Comparison of ENCODE assay signal across 26 mouse cellular contexts in the genomic region with DNA sequence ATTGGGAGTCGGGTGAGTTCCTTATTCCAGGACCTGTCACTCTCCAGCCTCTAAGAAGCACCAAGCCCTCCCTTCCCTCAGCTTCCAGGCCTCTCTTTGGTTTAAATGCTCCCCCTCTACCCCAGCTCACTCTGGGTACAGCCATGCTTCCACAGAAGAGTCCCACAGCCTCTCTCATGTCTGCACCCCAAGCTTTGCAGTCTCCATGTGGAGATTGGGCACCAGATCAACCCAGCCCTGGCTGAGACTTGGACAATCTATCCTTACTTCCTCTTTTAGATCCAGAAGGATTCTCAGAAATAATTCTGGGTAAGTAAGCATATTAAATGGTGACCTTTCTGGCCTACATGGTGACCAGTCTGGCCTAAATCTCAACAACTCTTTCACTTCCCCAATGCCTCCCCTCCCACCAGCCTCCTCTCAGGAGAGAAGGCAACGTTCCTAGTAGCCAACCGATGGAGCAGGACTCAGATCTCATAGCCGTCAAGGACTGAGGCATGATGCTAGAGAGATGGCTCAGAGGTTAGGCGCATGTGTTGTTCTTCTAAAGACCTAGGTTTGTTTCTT. TPM values are rescaled to one million over a fixed set of nuclear protein-coding genes. Genes with fewer than 3 reads are reported as not detected.
DNase-seq lines count a peak whose midpoint lies in the region; ATAC-seq and TF ChIP-seq lines count a peak whose summit lies in the region.
"Had no signal": no experiment of that assay in that cellular context is flagged by ENCODE, and none has a peak within 500 bp of the region (broad histone marks: within the 10 kb centered on the region; RNA-seq: fewer than 3 reads in every experiment).

No protein-coding gene starts in this region.

- peak overlapping the region; percentile 23 for H3K4me2 ChIP-seq in CH12.LX (ENCODE audit: insufficient read depth, low read depth, poor library complexity, severe bottlenecking)
- peak overlapping the region; percentile 11; the same call in 1 of the 2 replicates for H3K4me2 ChIP-seq in liver, postnatal 0 days (ENCODE audit: low read depth, low read length)
- H3K4me2 ChIP-seq: embryonic facial prominence, embryonic 13.5 days; forebrain, embryonic 15.5 days; heart, embryonic 15.5 days had no signal

- no peak for ATAC-seq in liver, postnatal 0 days
- ATAC-seq: forebrain, embryonic 15.5 days had no signal

- H3K4me3 ChIP-seq in CH12.LX (replicated peaks in 1 of 3; ENCODE audit: low read depth in 2 of 3, low read length in 2 of 3, poor library complexity in 1 of 3), result peak overlapping the region in 1 of 3 experiments; percentile 9
- no peak overlapping the region for H3K4me3 ChIP-seq in liver, postnatal 0 days (ENCODE audit: low read depth, low read length)
- H3K4me3 ChIP-seq: embryonic facial prominence, embryonic 13.5 days; forebrain, embryonic 15.5 days; heart, embryonic 15.5 days; layer of hippocampus, adult 2 months had no signal

- 66% methylated on average over 5 of the region's 5 CpGs for WGBS in liver, postnatal 0 days (ENCODE audit: insufficient replicate concordance)

- TF ChIP-seq CTCF in CH12.LX (conservative IDR thresholded peaks at IDR 0.05 in 1 of 2, IDR thresholded peaks at IDR 0.05 in 1 of 2; ENCODE audit: low read depth in 2 of 2, low read length in 2 of 2), result no peak
- no peak for TF ChIP-seq CTCF in liver, postnatal 0 days (IDR thresholded peaks at IDR 0.05; ENCODE audit: low read depth)

- TF ChIP-seq RAD21 in CH12.LX (IDR thresholded peaks at IDR 0.05; ENCODE audit: low read depth, low read length), result no peak

- peak overlapping the region; percentile 22 for H3K27ac ChIP-seq in CH12.LX (ENCODE audit: insufficient read depth, low read depth)
- H3K27ac ChIP-seq in liver, postnatal 0 days (ENCODE audit: low read depth), result no peak overlapping the region
- H3K27ac ChIP-seq: embryonic facial prominence, embryonic 13.5 days; forebrain, embryonic 15.5 days; heart, embryonic 15.5 days; layer of hippocampus, adult 2 months; stomach, postnatal 0 days had no signal

- peaks cover 66% of the 10 kb centered on the region for H3K79me2 ChIP-seq in CH12.LX (replicated peaks; ENCODE audit: control insufficient read depth, extremely low read depth, insufficient read depth, poor library complexity, severe bottlenecking)

- peak overlapping the region; percentile 40; the same call in 1 of the 2 replicates for H3K9ac ChIP-seq in CH12.LX (ENCODE audit: insufficient read depth, low read depth)
- H3K9ac ChIP-seq in liver, postnatal 0 days (replicated peaks), result no peak overlapping the region
- H3K9ac ChIP-seq: embryonic facial prominence, embryonic 13.5 days; forebrain, embryonic 15.5 days; heart, embryonic 15.5 days had no signal

- H3K9me3 ChIP-seq in CH12.LX (replicated peaks; ENCODE audit: low read length), result no peaks in the 10 kb centered on the region
- H3K9me3 ChIP-seq in liver, postnatal 0 days (ENCODE audit: low read length), result no peaks in the 10 kb centered on the region
- H3K9me3 ChIP-seq: embryonic facial prominence, embryonic 13.5 days; forebrain, embryonic 15.5 days; heart, embryonic 15.5 days had no signal

- peaks cover 0 to 19% of the 10 kb centered on the region in 2 experiments for H3K36me3 ChIP-seq in CH12.LX (replicated peaks in 1 of 2; ENCODE audit: control insufficient read depth in 1 of 2, insufficient read depth in 1 of 2, low read length in 1 of 2)
- H3K36me3 ChIP-seq in liver, postnatal 0 days (replicated peaks; ENCODE audit: insufficient read depth, low read length), result 0 out of 2 replicates have a peak, but pooled peaks cover under 1% of the 10 kb centered on the region
- H3K36me3 ChIP-seq: embryonic facial prominence, embryonic 13.5 days; forebrain, embryonic 15.5 days; heart, embryonic 15.5 days had no signal

- H3K4me1 ChIP-seq in CH12.LX (ENCODE audit: control insufficient read depth in 1 of 2, insufficient read depth in 2 of 2), result peaks cover 50 to 73% of the 10 kb centered on the region in 2 experiments
- peaks cover 51% of the 10 kb centered on the region for H3K4me1 ChIP-seq in liver, postnatal 0 days (ENCODE audit: insufficient read depth)
- H3K4me1 ChIP-seq: forebrain, embryonic 15.5 days had no signal

- no peak for TF ChIP-seq POLR2A in CH12.LX (IDR thresholded peaks at IDR 0.05; ENCODE audit: low read depth, low read length)

- peak; percentile 27; the same call in 1 of the 2 replicates for TF ChIP-seq EP300 in CH12.LX (IDR thresholded peaks at IDR 0.05; ENCODE audit: low read length)
- no peak for TF ChIP-seq EP300 in liver, postnatal 0 days (IDR thresholded peaks at IDR 0.05; ENCODE audit: low read depth)

- H3K27me3 ChIP-seq in CH12.LX (replicated peaks), result no peaks in the 10 kb centered on the region
- H3K27me3 ChIP-seq in liver, postnatal 0 days (ENCODE audit: insufficient read depth, low read length), result no peaks in the 10 kb centered on the region
- H3K27me3 ChIP-seq: embryonic facial prominence, embryonic 13.5 days; forebrain, embryonic 15.5 days; heart, embryonic 15.5 days had no signal

- DNase-seq in heart, adult 11 months, result peak; percentile 93
- no peak for DNase-seq in heart, adult 18-20 months
- DNase-seq in CH12.LX (ENCODE audit: extremely low read depth) (no peak), liver (peak; percentile 1)
- no peak for DNase-seq in liver, postnatal 0 days
- DNase-seq in kidney, postnatal 36 days, result no peak
- no peak for DNase-seq in c-Kit-positive CD71-positive TER-119-positive erythroid progenitor cells, embryonic 14.5 days (ENCODE audit: low spot score)
- no peak for DNase-seq in right cerebral cortex, adult 18-20 months
- DNase-seq: adrenal gland, postnatal 25 days; cerebellum, adult 9-10 months; kidney, adult 2 months; kidney, postnatal 10 days; left cerebral cortex, postnatal 4 days; lung, postnatal 10 days had no signal

- in situ Hi-C loops in CH12.LX (cut with MboI; ENCODE audit: low pct_ligation_motif_present, low pct_unique_long_range_greater_than_20kb, low sequenced_read_pairs), result no loop called here

- dilution Hi-C loops in CH12.LX (cut with MboI; ENCODE audit: extremely low pct_ligation_motif_present, extremely low pct_unique_long_range_greater_than_20kb, low sequenced_read_pairs), result no loop called here

TF ChIP-seq in CH12.LX, 34 proteins besides CTCF, POLR2A, EP300 and RAD21:
- TF ChIP-seq IRF4 (IDR thresholded peaks at IDR 0.05; ENCODE audit: low read depth, low read length) (peak; percentile 55; the same call in 1 of the 2 replicates), SIN3A (IDR thresholded peaks at IDR 0.05; ENCODE audit: low read length) (peak; percentile 32; the same call in 1 of the 2 replicates), UBTF (IDR thresholded peaks at IDR 0.05; ENCODE audit: low read depth, low read length) (no peak)

RNA-seq across cellular contexts. Expression of a gene that starts 11.5 kb away (rescaled TPM):
- 10 to 100 TPM; 13.6 to 17.0 TPM for total RNA-seq in heart, adult 18-20 months (2021)
- total RNA-seq in CH12.LX (2012; rRNA removed), result 55.8 and 67.2 TPM in 2 replicates
- total RNA-seq in CH12.LX (2014; rRNA removed), result 46.9 and 52.0 TPM in 2 replicates
- polyA plus RNA-seq in CH12.LX (2012; ENCODE audit: insufficient read length, low read depth), result 38.4 and 40.5 TPM in 2 replicates
- polyA plus RNA-seq in liver, postnatal 0 days (2015; fragmentation: Nextera tagmentation; extraction: Ambion mirVana), result 5.2 and 6.2 TPM in 2 replicates

RNA-seq across cellular contexts. Expression of a gene that starts 54.6 kb away (rescaled TPM):
- not detected for total RNA-seq in heart, adult 18-20 months (2021)
- not detected in 2 replicates for total RNA-seq in CH12.LX (2012; rRNA removed)
- not detected in 2 replicates for total RNA-seq in CH12.LX (2014; rRNA removed)
- polyA plus RNA-seq in CH12.LX (2012; ENCODE audit: insufficient read length, low read depth), result not detected in 2 replicates
- not detected in 2 replicates for polyA plus RNA-seq in liver, postnatal 0 days (2015; fragmentation: Nextera tagmentation; extraction: Ambion mirVana)
- total RNA-seq: adrenal gland, postnatal 25 days; gastrocnemius, postnatal 4 days; layer of hippocampus, adult 2 months; left cerebral cortex, postnatal 4 days; liver, adult 2 months; megakaryocyte-erythroid progenitor cell, adult 5-6 weeks; midbrain, postnatal 0 days had no signal
- polyA plus RNA-seq: cortical plate, adult 2 months; embryonic facial prominence, embryonic 13.5 days; forebrain, embryonic 15.5 days; heart, embryonic 15.5 days; hindbrain, embryonic 11.5 days; kidney, adult 2 months; liver, adult 2 months; midbrain, postnatal 0 days; stomach, postnatal 0 days; thymus, postnatal 0 days had no signal

Comparison
In these comparisons a context has a peak if more than half of its experiments do, and no peak if none do; other contexts are left out.
1. DNase-seq: peak in heart, adult 11 months (single experiment) and liver (single experiment); none in heart, adult 18-20 months (0 of 2), CH12.LX (single experiment), liver, postnatal 0 days (single experiment), kidney, postnatal 36 days (0 of 2), c-Kit-positive CD71-positive TER-119-positive erythroid progenitor cells, embryonic 14.5 days (single experiment) and right cerebral cortex, adult 18-20 months (single experiment).